Mouse (Mus musculus) ovary, adult 18-20 months (tissue): ENCODE results near the gene Jam3.

Experiments used
- DNase-seq: peaks from one replicate; pipeline ENCODE4 v3.0.0; 2022; ENCODE audit warnings: low spot score, mixed read lengths

The Jam3 gene

DNA sequence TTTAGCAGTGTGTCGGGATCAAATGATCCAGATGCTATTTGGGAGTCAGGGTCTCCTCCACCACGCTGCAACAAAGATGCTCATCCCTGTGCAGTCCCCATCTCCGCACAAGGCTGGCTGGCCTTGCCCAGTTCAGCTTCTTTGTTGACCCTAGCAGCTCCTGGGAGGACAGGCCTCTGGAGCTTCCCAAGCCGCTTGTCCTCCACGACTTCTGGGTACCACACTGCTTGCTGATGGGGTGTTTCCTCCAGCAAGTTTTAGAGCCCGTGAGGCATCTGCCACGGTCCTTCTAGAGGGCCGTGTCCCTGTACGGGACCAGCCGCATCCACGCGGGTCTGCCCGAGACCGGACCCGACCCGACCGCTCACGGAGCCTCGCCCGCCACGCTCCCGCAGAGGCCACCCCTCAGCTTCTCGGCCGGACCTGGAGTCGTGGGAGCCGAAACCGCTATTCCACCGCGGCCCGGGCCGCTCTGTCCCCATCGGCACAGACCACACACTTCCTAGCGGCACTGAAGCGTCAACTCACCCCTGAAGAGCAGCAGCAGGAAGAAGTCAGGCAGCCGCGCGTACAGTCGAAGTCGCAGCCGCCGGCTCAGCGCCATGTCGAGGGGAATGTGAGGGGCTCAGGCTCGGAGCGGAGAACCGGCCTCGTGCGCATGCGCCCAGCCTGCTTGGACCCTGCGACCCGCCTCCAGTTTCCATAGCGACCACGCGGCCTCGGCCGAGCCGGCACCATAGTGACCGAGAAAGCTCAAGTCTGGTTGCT lies at the start of gene Jam3:
Jam3 (minus strand) TSS at position 659 of the 768 bp plus-strand sequence.
- DNase-seq = peak; percentile 90

DNA sequence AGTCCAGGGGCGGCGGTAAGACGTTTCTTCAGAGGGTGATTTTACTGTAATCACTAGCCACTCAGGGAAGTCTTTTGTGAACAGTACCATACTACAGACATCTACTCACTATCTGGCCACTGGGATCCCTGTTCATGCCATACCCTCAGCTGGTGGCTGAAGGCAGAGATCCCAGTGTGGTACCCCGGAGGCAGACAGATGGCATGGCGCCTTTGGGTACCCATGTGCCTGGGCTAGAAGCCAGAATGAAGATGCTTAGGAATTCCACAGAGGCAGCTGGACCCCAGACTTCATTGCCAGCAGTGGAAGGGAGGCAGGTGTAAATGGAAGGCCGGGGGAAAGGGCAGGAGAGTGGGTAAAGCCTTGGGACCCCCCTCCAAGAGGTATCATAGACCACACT lies 49.0 kb upstream of the Jam3 start:
- no peak for DNase-seq

GRCm38 (mm10) chr9:27203134-27203533 lies 47.9 kb upstream of the Jam3 start:
- no peak for DNase-seq

GRCm38 (mm10) chr9:27201472-27202219 lies 46.4 kb upstream of the Jam3 start:
- no peak for DNase-seq

DNA sequence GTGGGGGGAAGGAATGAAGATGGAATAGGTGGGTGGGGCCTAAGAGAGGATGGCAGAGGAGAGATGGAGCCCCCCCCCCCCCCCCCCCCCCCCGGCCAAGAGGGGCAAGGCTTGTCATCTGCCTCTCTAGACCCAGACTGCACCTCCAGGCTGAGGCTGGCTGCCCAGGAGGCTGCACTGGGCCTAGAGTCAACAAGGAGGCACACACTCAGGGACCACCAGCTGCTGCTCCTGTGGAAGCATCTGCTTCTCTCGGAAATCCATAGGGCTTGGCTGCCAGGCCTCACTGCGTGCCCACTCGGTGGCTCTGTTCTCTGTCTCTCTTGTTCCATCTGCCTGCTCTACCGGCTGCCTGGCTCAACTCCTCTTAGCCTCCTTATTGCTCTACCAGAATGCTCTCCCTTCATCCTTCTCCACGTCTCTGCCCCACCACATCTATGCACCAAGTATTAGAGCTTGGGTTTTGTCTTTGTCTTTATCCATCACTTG lies 38.4 kb upstream of the Jam3 start:
- no peak for DNase-seq

- no peak for DNase-seq
Measured at GRCm38 (mm10) chr9:27192761-27193591, 37.8 kb upstream of the Jam3 start.

DNA sequence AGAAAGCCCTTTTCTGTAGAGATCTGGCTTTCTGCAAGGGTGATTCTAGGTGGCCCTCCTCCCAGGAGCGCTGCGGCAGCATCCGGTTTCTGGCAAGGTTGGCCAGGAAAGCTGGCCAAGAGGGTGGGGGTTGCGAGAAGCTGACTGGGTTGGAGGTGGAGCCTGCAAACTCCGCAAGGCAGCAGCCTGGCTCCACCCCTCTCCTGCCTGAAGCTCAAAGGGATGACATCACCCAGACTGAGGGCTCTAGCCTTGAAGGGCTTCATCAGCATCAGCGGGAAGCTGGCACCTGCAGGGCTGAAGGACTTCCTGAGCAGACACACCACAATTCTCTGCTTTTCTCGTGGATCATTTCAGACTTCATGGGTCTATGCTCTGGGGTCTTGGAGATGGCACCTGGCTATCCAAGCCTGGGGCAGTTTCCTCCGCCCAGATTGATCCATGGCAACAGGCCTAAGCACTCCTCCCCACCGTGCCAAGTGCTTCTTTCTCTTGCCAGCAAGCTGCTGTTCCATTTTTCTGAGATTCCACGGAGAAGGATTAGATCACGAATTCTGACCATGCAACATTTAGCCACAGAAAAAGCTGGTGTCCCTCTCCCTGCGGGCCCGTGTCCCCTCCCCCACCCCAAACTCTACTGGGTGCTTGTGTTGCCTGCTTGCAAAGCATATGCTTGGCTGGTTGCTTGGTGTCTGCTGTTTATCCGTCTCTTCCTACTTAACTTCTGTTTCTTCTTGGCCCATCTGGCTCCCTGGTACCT lies 37.0 kb upstream of the Jam3 start:
- DNase-seq = peak; percentile 88

DNA sequence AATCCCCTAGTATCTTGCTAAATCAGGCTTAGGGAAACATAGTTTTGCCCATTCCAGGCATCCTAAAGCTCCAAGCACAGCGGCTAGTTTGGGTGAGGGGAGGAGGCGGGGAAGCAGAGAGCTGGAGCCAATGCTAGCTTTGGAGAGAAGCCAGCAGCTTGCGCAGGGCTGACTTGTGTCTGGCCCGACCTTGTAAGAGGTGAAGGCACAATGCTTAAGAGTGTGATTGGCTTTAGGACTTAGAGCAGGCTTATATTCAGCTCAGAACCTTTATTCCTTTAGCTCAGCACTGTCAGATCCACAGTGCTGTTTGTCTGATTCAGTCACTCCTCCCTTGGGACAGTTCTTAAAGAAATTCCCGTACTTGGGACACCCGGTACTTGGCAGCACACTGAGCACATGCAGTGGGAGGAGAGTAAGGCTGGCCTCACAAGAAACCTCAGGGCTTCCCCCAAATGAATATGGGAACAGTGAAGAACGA lies 36.3 kb upstream of the Jam3 start:
- DNase-seq = peak; percentile 68

- no peak for DNase-seq
Measured at GRCm38 (mm10) chr9:27190461-27190860, 35.2 kb upstream of the Jam3 start.

DNA sequence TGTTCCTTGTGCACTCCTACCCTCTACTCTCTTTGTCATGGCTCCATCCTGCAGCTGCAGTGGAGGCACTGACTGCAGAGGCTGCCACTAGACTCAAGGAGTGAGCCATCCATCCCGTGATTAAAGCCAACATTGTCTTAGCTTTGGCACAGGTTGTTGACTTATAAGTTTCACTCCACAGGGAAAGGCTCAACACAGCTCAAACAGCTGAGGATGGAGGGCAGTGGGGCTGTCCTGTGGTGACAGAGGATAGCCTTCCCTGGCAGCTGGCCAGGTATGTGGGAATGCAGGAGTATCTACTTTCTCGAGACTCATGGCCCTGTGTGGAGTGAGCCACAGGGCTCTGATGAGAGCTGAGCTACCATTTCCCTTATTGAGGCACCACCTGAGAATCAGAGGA lies 34.1 kb upstream of the Jam3 start:
- DNase-seq = no peak

GRCm38 (mm10) chr9:27188677-27189241 lies 33.5 kb upstream of the Jam3 start:
- DNase-seq = no peak

DNA sequence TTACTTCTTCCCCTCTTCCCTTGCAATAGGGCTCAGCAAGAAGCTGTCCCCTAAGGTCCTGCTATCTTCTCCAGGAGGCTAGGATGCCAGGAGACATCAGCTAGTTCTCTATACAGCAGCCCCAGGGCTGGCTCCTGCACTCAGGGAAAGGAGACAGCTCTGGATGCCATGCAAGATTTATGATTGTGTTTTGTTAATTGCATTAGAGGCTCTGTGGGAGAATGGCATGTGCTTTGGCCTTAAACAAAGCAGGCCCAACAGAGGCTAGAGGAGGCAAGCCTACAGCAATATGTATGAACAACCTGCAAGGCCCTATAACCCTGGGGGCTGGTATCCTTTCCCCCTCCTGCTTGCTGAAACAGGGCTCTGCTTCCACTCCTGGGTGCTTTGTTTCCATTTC lies 30.6 kb upstream of the Jam3 start:
- DNase-seq = no peak

DNA sequence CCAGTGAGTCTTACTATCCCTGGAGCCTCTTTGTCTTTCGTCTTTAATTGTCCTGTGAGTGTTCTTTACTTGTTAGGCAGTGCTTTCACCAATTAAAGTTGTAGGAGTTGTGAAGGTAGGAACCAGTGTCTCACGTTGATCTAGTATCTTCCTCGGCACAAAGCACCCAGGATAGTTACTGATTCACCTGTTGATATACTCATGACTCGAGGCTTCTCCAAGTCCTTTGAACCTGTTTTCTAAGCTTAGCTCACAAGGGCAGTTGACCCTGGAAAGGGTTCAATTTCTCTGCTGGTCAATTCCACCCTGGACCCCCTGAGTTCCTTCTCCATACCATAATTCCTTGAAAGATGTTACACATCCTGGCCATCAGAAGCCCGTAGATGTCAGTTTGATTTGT lies 26.9 kb upstream of the Jam3 start:
- no peak for DNase-seq

- no peak for DNase-seq
Measured at GRCm38 (mm10) chr9:27180492-27180891, 25.3 kb upstream of the Jam3 start.

DNA sequence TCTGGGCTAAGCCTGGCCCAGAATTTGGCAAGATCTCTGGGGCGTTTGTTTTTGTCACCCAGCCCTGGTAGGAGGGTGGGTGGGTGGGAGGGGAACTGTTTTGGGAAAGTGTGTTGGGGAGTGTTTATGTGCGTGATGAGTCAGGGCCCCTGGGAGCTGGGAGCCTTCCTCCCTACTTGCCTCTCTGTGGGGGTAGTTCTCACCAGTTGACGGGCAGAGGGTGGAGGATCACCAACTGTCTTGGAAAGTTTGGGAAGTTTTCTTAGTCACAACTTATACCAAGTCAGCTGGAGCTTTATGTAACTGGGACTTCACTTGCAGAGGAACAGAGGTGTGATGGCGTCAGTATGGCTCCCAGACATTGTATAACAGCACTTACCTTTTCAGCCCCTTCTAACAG lies 23.7 kb upstream of the Jam3 start:
- DNase-seq = no peak

DNA sequence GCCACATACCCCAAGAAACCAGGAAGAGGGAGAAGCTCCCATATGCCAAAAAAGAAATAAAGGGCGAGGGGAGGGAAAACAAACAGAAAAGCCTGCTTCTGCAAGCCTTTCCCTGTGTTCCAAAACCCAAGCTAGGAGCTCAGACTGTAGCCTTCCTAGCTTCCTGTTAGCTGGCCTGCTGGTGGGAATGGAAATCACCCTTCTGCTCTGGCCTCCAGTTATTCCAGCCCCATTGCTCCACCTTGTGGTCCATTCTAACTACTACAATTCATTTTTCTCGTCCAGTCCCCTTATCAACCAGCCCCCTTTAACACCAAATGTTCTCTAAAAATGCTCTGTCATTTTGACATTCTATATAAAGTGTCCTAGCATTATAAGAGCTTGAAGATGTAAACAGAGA lies 20.9 kb upstream of the Jam3 start:
- no peak for DNase-seq

GRCm38 (mm10) chr9:27175682-27176081 lies 20.5 kb upstream of the Jam3 start:
- no peak for DNase-seq

- DNase-seq = no peak
Measured at GRCm38 (mm10) chr9:27175241-27175640, 20.0 kb upstream of the Jam3 start.

DNA sequence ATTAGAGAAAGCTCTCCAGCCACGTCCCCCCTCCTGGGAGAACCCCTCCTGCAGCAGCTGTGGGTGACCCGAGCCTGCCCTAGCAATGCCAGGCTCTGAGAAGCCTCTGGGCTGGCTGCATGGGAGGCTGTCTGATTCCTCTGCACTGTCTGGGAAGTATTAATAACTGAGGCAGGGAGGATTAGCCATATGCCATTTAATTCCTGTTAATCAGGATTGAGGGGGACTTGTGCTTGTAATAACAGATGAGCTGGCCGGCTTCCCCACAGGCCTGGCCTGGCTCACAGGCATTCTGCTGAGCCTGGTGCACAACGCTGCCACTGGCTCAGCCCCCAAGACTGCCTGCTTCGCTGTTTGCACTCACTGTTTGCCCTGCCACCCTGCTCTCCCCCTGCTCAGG lies 18.9 kb upstream of the Jam3 start:
- no peak for DNase-seq

- no peak for DNase-seq
Measured at GRCm38 (mm10) chr9:27173646-27174045, 18.4 kb upstream of the Jam3 start.

GRCm38 (mm10) chr9:27172839-27173238 lies 17.6 kb upstream of the Jam3 start:
- no peak for DNase-seq
